Mouse (Mus musculus): ENCODE measurements at regions not wholly inside any gene's neighbourhood (a gene's known extent, or its start where the extent isn't known, plus 50 kb on each side); places are given as distances from the start of the nearest gene placed in this dataset.

GRCm38 (mm10) chr8:18478166-18478565, 499.9 kb downstream of the Defb40 start:
- DNase-seq (ENCODE audit: low spot score), result peak; percentile 24
- no peak overlapping the region for H3K9ac ChIP-seq (ENCODE audit: low read length)
- TF ChIP-seq CTCF (IDR thresholded peaks at IDR 0.05; ENCODE audit: low read depth) (no peak), EP300 (optimal IDR thresholded peaks at IDR 0.05) (no peak)
- H3K4me2 ChIP-seq (replicated peaks; ENCODE audit: low read depth), result no peak overlapping the region
- no peaks in the 10 kb centered on the region for H3K36me3 ChIP-seq (ENCODE audit: control insufficient read depth, insufficient read depth, low read length)
- peak; percentile 72; the same call in 1 of the 2 replicates for ATAC-seq (ENCODE audit: low FRiP score, low TSS enrichment)
- no peaks in the 10 kb centered on the region for H3K4me1 ChIP-seq (replicated peaks; ENCODE audit: control insufficient read depth, insufficient read depth)
- no peaks in the 10 kb centered on the region for H3K27me3 ChIP-seq (ENCODE audit: control insufficient read depth, insufficient read depth, low read length)
- H3K27ac ChIP-seq (replicated peaks), result no peak overlapping the region
- H3K9me3 ChIP-seq (ENCODE audit: control insufficient read depth, low read length), result no peaks in the 10 kb centered on the region
- no peak overlapping the region for H3K4me3 ChIP-seq (ENCODE audit: low read depth, low read length)
- 59% methylated on average over 4 of the region's 4 CpGs for WGBS

- DNase-seq (ENCODE audit: low spot score) (no peak), ATAC-seq (ENCODE audit: low FRiP score, low TSS enrichment) (no peak)
- WGBS, result 55% methylated on average over 7 of the region's 7 CpGs
- Histone ChIP-seq H3K36me3 (ENCODE audit: control insufficient read depth, insufficient read depth, low read length) (no peaks in the 10 kb centered on the region), H3K9me3 (ENCODE audit: control insufficient read depth, low read length) (no peaks in the 10 kb centered on the region), H3K4me3 (ENCODE audit: low read depth, low read length) (no peak overlapping the region), H3K4me1 (replicated peaks; ENCODE audit: control insufficient read depth, insufficient read depth) (no peaks in the 10 kb centered on the region), H3K9ac (ENCODE audit: low read length) (no peak overlapping the region), H3K27me3 (ENCODE audit: control insufficient read depth, insufficient read depth, low read length) (no peaks in the 10 kb centered on the region), H3K27ac (replicated peaks) (no peak overlapping the region), H3K4me2 (replicated peaks; ENCODE audit: low read depth) (no peak overlapping the region)
- TF ChIP-seq EP300 (optimal IDR thresholded peaks at IDR 0.05), result no peak
- TF ChIP-seq CTCF (IDR thresholded peaks at IDR 0.05; ENCODE audit: low read depth), result no peak
Measured at GRCm38 (mm10) chr8:18467511-18467910, 510.5 kb downstream of the Defb40 start.

GRCm38 (mm10) chr8:18460609-18461008, 517.4 kb downstream of the Defb40 start:
- H3K9ac ChIP-seq (ENCODE audit: low read length), result no peak overlapping the region
- no peak overlapping the region for H3K4me3 ChIP-seq (ENCODE audit: low read depth, low read length)
- TF ChIP-seq CTCF (IDR thresholded peaks at IDR 0.05; ENCODE audit: low read depth) (no peak), EP300 (optimal IDR thresholded peaks at IDR 0.05) (no peak)
- no peak for DNase-seq (ENCODE audit: low spot score)
- ATAC-seq (ENCODE audit: low FRiP score, low TSS enrichment), result no peak
- H3K9me3 ChIP-seq (ENCODE audit: control insufficient read depth, low read length), result no peaks in the 10 kb centered on the region
- 68% methylated on average over 4 of the region's 4 CpGs for WGBS
- no peak overlapping the region for H3K27ac ChIP-seq (replicated peaks)
- H3K27me3 ChIP-seq (ENCODE audit: control insufficient read depth, insufficient read depth, low read length), result no peaks in the 10 kb centered on the region
- no peaks in the 10 kb centered on the region for H3K36me3 ChIP-seq (ENCODE audit: control insufficient read depth, insufficient read depth, low read length)
- no peak overlapping the region for H3K4me2 ChIP-seq (replicated peaks; ENCODE audit: low read depth)
- no peaks in the 10 kb centered on the region for H3K4me1 ChIP-seq (replicated peaks; ENCODE audit: control insufficient read depth, insufficient read depth)

- Histone ChIP-seq H3K4me3 (ENCODE audit: low read depth, low read length) (no peak overlapping the region), H3K36me3 (ENCODE audit: control insufficient read depth, insufficient read depth, low read length) (no peaks in the 10 kb centered on the region), H3K4me2 (replicated peaks; ENCODE audit: low read depth) (no peak overlapping the region), H3K27ac (replicated peaks) (no peak overlapping the region), H3K27me3 (ENCODE audit: control insufficient read depth, insufficient read depth, low read length) (no peaks in the 10 kb centered on the region), H3K9me3 (ENCODE audit: control insufficient read depth, low read length) (no peaks in the 10 kb centered on the region), H3K4me1 (replicated peaks; ENCODE audit: control insufficient read depth, insufficient read depth) (no peaks in the 10 kb centered on the region), H3K9ac (ENCODE audit: low read length) (no peak overlapping the region)
- peak; percentile 38; the same call in 1 of the 2 replicates for ATAC-seq (ENCODE audit: low FRiP score, low TSS enrichment)
- no peak for DNase-seq (ENCODE audit: low spot score)
- TF ChIP-seq CTCF (IDR thresholded peaks at IDR 0.05; ENCODE audit: low read depth) (no peak), EP300 (optimal IDR thresholded peaks at IDR 0.05) (no peak)
- WGBS, result 67% methylated on average over 6 of the region's 6 CpGs
Measured at GRCm38 (mm10) chr8:18457470-18457869, 520.6 kb downstream of the Defb40 start.

GRCm38 (mm10) chr8:18449015-18449414, 529.0 kb downstream of the Defb40 start:
- Histone ChIP-seq H3K4me2 (replicated peaks; ENCODE audit: low read depth) (no peak overlapping the region), H3K4me3 (ENCODE audit: low read depth, low read length) (no peak overlapping the region), H3K4me1 (replicated peaks; ENCODE audit: control insufficient read depth, insufficient read depth) (no peaks in the 10 kb centered on the region), H3K36me3 (ENCODE audit: control insufficient read depth, insufficient read depth, low read length) (no peaks in the 10 kb centered on the region), H3K9me3 (ENCODE audit: control insufficient read depth, low read length) (no peaks in the 10 kb centered on the region), H3K27ac (replicated peaks) (no peak overlapping the region), H3K27me3 (ENCODE audit: control insufficient read depth, insufficient read depth, low read length) (no peaks in the 10 kb centered on the region), H3K9ac (ENCODE audit: low read length) (no peak overlapping the region)
- 77% methylated on average over 3 of the region's 3 CpGs for WGBS
- TF ChIP-seq CTCF (IDR thresholded peaks at IDR 0.05; ENCODE audit: low read depth) (no peak), EP300 (optimal IDR thresholded peaks at IDR 0.05) (no peak)
- no peak for ATAC-seq (ENCODE audit: low FRiP score, low TSS enrichment)
- no peak for DNase-seq (ENCODE audit: low spot score)

GRCm38 (mm10) chr8:18442212-18442611, 535.8 kb downstream of the Defb40 start:
- Histone ChIP-seq H3K27me3 (ENCODE audit: control insufficient read depth, insufficient read depth, low read length) (no peaks in the 10 kb centered on the region), H3K36me3 (ENCODE audit: control insufficient read depth, insufficient read depth, low read length) (no peaks in the 10 kb centered on the region), H3K4me3 (ENCODE audit: low read depth, low read length) (no peak overlapping the region), H3K9me3 (ENCODE audit: control insufficient read depth, low read length) (no peaks in the 10 kb centered on the region), H3K4me2 (replicated peaks; ENCODE audit: low read depth) (no peak overlapping the region), H3K27ac (replicated peaks) (no peak overlapping the region), H3K4me1 (replicated peaks; ENCODE audit: control insufficient read depth, insufficient read depth) (no peaks in the 10 kb centered on the region), H3K9ac (ENCODE audit: low read length) (no peak overlapping the region)
- TF ChIP-seq CTCF (IDR thresholded peaks at IDR 0.05; ENCODE audit: low read depth) (no peak), EP300 (optimal IDR thresholded peaks at IDR 0.05) (no peak)
- 66% methylated on average over 3 of the region's 3 CpGs for WGBS
- ATAC-seq (ENCODE audit: low FRiP score, low TSS enrichment) (no peak), DNase-seq (ENCODE audit: low spot score) (no peak)

Measured in stomach, postnatal 0 days (tissue).